Mouse (Mus musculus): ENCODE results near the gene Tlx2.

GRCm38 (mm10) chr6:83065995-83066394 is 4.1 kb downstream of the Tlx2 start:
- TF ChIP-seq CTCF (IDR thresholded peaks at IDR 0.05; ENCODE audit: control insufficient read depth, insufficient read depth, insufficient read length): no peak
- TF ChIP-seq MYOD1 (IDR thresholded peaks at IDR 0.05; ENCODE audit: control insufficient read depth, insufficient read length, low read depth): no peak
- no peak for TF ChIP-seq USF1 (IDR thresholded peaks at IDR 0.05; ENCODE audit: low read depth)
- TF ChIP-seq MAX (IDR thresholded peaks at IDR 0.05): no peak

All from C2C12 (cell line).